Mouse (Mus musculus) ES-Bruce4 (cell line): Measurements from ENCODE around the gene Arnt.
"Not testable (repeated sequence)": the region's sequence is repeated elsewhere in the genome, so short reads cannot be mapped to it uniquely, and the experiment has no call there.

Source experiments
- CTCF ChIP-seq: IDR thresholded peaks from one replicate; pipeline ENCODE4 v1.8.1; 2011; ENCODE audit warnings: low read depth, low read length
- EP300 ChIP-seq: IDR thresholded peaks from 2 replicates; pipeline ENCODE4 v1.6.1; 2011; ENCODE audit warnings: low read depth, low read length; ENCODE audit not compliant: insufficient read depth
- POLR2A ChIP-seq: IDR thresholded peaks from one replicate; pipeline ENCODE4 v1.8.1; 2011; ENCODE audit warnings: low read length; ENCODE audit not compliant: insufficient read depth

DNA sequence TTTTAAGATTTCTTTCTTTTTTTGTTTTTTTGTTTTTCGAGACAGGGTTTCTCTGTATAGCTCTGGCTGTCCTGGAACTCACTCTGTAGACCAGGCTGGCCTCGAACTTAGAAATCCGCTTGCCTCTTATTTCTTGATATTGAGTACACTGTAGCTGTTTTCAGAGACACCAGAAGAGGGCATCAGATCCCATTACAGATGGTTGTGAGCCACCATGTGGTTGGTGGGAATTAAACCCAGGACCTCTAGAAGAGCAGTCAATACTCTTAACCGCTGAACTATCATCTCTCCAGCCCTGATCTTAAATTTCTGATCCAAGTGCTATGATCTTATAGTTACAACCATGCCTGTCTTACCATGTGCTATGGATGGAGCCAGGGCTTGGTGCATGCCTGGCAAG is 4.4 kb downstream of the Arnt start:
- not testable (repeated sequence) for TF ChIP-seq POLR2A, EP300, CTCF
